Mouse (Mus musculus): ENCODE results near the gene Spdye4a. TPM values are rescaled to one million over a fixed set of nuclear protein-coding genes. Genes with fewer than 3 reads are reported as not detected.
A peak's percentile ranks its signal among the peaks of the same experiment; 100 is the strongest.

Spdye4a gene
- not detected in 2 replicates for polyA plus RNA-seq (2011; ENCODE audit: insufficient read depth, insufficient read length, low read depth, missing spikeins)

GRCm38 (mm10) chr5:143226790-143227189 lies at the start of gene Spdye4a:
Spdye4a (minus strand) TSS chr5:143226890.
- no peaks in the 10 kb centered on the region for H3K36me3 ChIP-seq (ENCODE audit: control insufficient read depth, insufficient read depth, low read length, poor library complexity, severe bottlenecking)
- no peak within 1 kb of the TSS for H3K27ac ChIP-seq (ENCODE audit: insufficient read depth, low read length)
- H3K9ac ChIP-seq (ENCODE audit: low read depth, poor library complexity, severe bottlenecking): no peak within 1 kb of the TSS
- no peaks in the 10 kb centered on the region for H3K9me3 ChIP-seq (replicated peaks; ENCODE audit: control insufficient read depth, insufficient read depth, low read length, poor library complexity, severe bottlenecking)
- H3K4me3 ChIP-seq (ENCODE audit: low read depth, low read length): no peak within 1 kb of the TSS
- no peaks in the 10 kb centered on the region for H3K4me1 ChIP-seq (ENCODE audit: control insufficient read depth, insufficient read depth, low read length)
- no peak for TF ChIP-seq CTCF (IDR thresholded peaks at IDR 0.05; ENCODE audit: low read depth, low read length)
- no peak for TF ChIP-seq POLR2A (IDR thresholded peaks at IDR 0.05; ENCODE audit: insufficient read depth, low read length)
- TF ChIP-seq EP300 (IDR thresholded peaks at IDR 0.05; ENCODE audit: insufficient read depth, low read depth, low read length): no peak
- H3K27me3 ChIP-seq (ENCODE audit: control insufficient read depth, insufficient read depth, low read length, poor library complexity, severe bottlenecking): no peaks in the 10 kb centered on the region

- Histone ChIP-seq H3K9ac (ENCODE audit: low read depth, poor library complexity, severe bottlenecking) (no peak overlapping the region), H3K9me3 (replicated peaks; ENCODE audit: control insufficient read depth, insufficient read depth, low read length, poor library complexity, severe bottlenecking) (no peaks in the 10 kb centered on the region), H3K4me1 (ENCODE audit: control insufficient read depth, insufficient read depth, low read length) (no peaks in the 10 kb centered on the region), H3K27me3 (ENCODE audit: control insufficient read depth, insufficient read depth, low read length, poor library complexity, severe bottlenecking) (no peaks in the 10 kb centered on the region), H3K4me3 (ENCODE audit: low read depth, low read length) (no peak overlapping the region), H3K36me3 (ENCODE audit: control insufficient read depth, insufficient read depth, low read length, poor library complexity, severe bottlenecking) (no peaks in the 10 kb centered on the region), H3K27ac (ENCODE audit: insufficient read depth, low read length) (no peak overlapping the region)
- no peak for TF ChIP-seq CTCF (IDR thresholded peaks at IDR 0.05; ENCODE audit: low read depth, low read length)
- TF ChIP-seq EP300 (IDR thresholded peaks at IDR 0.05; ENCODE audit: insufficient read depth, low read depth, low read length): no peak
- no peak for TF ChIP-seq POLR2A (IDR thresholded peaks at IDR 0.05; ENCODE audit: insufficient read depth, low read length)
Observed at GRCm38 (mm10) chr5:143275761-143276160, 49.1 kb upstream of the Spdye4a start.

- no peak overlapping the region for H3K4me3 ChIP-seq (ENCODE audit: low read depth, low read length)
- peaks cover 2% of the 10 kb centered on the region; the same call in 1 of the 2 replicates for H3K27me3 ChIP-seq (ENCODE audit: control insufficient read depth, insufficient read depth, low read length, poor library complexity, severe bottlenecking)
- no peaks in the 10 kb centered on the region for H3K4me1 ChIP-seq (ENCODE audit: control insufficient read depth, insufficient read depth, low read length)
- H3K27ac ChIP-seq (ENCODE audit: insufficient read depth, low read length): no peak overlapping the region
- no peaks in the 10 kb centered on the region for H3K36me3 ChIP-seq (ENCODE audit: control insufficient read depth, insufficient read depth, low read length, poor library complexity, severe bottlenecking)
- H3K9me3 ChIP-seq (replicated peaks; ENCODE audit: control insufficient read depth, insufficient read depth, low read length, poor library complexity, severe bottlenecking): no peaks in the 10 kb centered on the region
- TF ChIP-seq POLR2A (IDR thresholded peaks at IDR 0.05; ENCODE audit: insufficient read depth, low read length) (no peak), CTCF (IDR thresholded peaks at IDR 0.05; ENCODE audit: low read depth, low read length) (no peak), EP300 (IDR thresholded peaks at IDR 0.05; ENCODE audit: insufficient read depth, low read depth, low read length) (no peak)
- no peak overlapping the region for H3K9ac ChIP-seq (ENCODE audit: low read depth, poor library complexity, severe bottlenecking)
Observed at GRCm38 (mm10) chr5:143272540-143273330, 46.0 kb upstream of the Spdye4a start.

- Histone ChIP-seq H3K36me3 (ENCODE audit: control insufficient read depth, insufficient read depth, low read length, poor library complexity, severe bottlenecking) (no peaks in the 10 kb centered on the region), H3K27me3 (ENCODE audit: control insufficient read depth, insufficient read depth, low read length, poor library complexity, severe bottlenecking) (peaks cover 2% of the 10 kb centered on the region; the same call in 1 of the 2 replicates), H3K4me3 (ENCODE audit: low read depth, low read length) (no peak overlapping the region), H3K9me3 (replicated peaks; ENCODE audit: control insufficient read depth, insufficient read depth, low read length, poor library complexity, severe bottlenecking) (no peaks in the 10 kb centered on the region), H3K9ac (ENCODE audit: low read depth, poor library complexity, severe bottlenecking) (no peak overlapping the region), H3K4me1 (ENCODE audit: control insufficient read depth, insufficient read depth, low read length) (no peaks in the 10 kb centered on the region), H3K27ac (ENCODE audit: insufficient read depth, low read length) (no peak overlapping the region)
- TF ChIP-seq CTCF (IDR thresholded peaks at IDR 0.05; ENCODE audit: low read depth, low read length): no peak
- TF ChIP-seq EP300 (IDR thresholded peaks at IDR 0.05; ENCODE audit: insufficient read depth, low read depth, low read length): no peak
- TF ChIP-seq POLR2A (IDR thresholded peaks at IDR 0.05; ENCODE audit: insufficient read depth, low read length): no peak
Observed at GRCm38 (mm10) chr5:143272108-143272507, 45.4 kb upstream of the Spdye4a start.

- Histone ChIP-seq H3K27me3 (ENCODE audit: control insufficient read depth, insufficient read depth, low read length, poor library complexity, severe bottlenecking) (peaks cover 2% of the 10 kb centered on the region; the same call in 1 of the 2 replicates), H3K4me3 (ENCODE audit: low read depth, low read length) (no peak overlapping the region), H3K9ac (ENCODE audit: low read depth, poor library complexity, severe bottlenecking) (no peak overlapping the region), H3K27ac (ENCODE audit: insufficient read depth, low read length) (no peak overlapping the region), H3K36me3 (ENCODE audit: control insufficient read depth, insufficient read depth, low read length, poor library complexity, severe bottlenecking) (no peaks in the 10 kb centered on the region), H3K4me1 (ENCODE audit: control insufficient read depth, insufficient read depth, low read length) (no peaks in the 10 kb centered on the region), H3K9me3 (replicated peaks; ENCODE audit: control insufficient read depth, insufficient read depth, low read length, poor library complexity, severe bottlenecking) (no peaks in the 10 kb centered on the region)
- TF ChIP-seq EP300 (IDR thresholded peaks at IDR 0.05; ENCODE audit: insufficient read depth, low read depth, low read length) (no peak), CTCF (IDR thresholded peaks at IDR 0.05; ENCODE audit: low read depth, low read length) (no peak), POLR2A (IDR thresholded peaks at IDR 0.05; ENCODE audit: insufficient read depth, low read length) (no peak)
Observed at GRCm38 (mm10) chr5:143271642-143272041, 45.0 kb upstream of the Spdye4a start.

- TF ChIP-seq EP300 (IDR thresholded peaks at IDR 0.05; ENCODE audit: insufficient read depth, low read depth, low read length) (no peak), CTCF (IDR thresholded peaks at IDR 0.05; ENCODE audit: low read depth, low read length) (no peak), POLR2A (IDR thresholded peaks at IDR 0.05; ENCODE audit: insufficient read depth, low read length) (no peak)
Observed at GRCm38 (mm10) chr5:143270151-143270519, 43.4 kb upstream of the Spdye4a start.

More at GRCm38 (mm10) chr5:143270151-143270519, 43.4 kb upstream of the Spdye4a start:
- no peaks in the 10 kb centered on the region for H3K4me1 ChIP-seq (ENCODE audit: control insufficient read depth, insufficient read depth, low read length)
- no peak overlapping the region for H3K27ac ChIP-seq (ENCODE audit: insufficient read depth, low read length)
- H3K27me3 ChIP-seq (ENCODE audit: control insufficient read depth, insufficient read depth, low read length, poor library complexity, severe bottlenecking): peaks cover 2% of the 10 kb centered on the region; the same call in 1 of the 2 replicates
- no peaks in the 10 kb centered on the region for H3K9me3 ChIP-seq (replicated peaks; ENCODE audit: control insufficient read depth, insufficient read depth, low read length, poor library complexity, severe bottlenecking)
- H3K4me3 ChIP-seq (ENCODE audit: low read depth, low read length): peak overlapping the region; percentile 93
- no peaks in the 10 kb centered on the region for H3K36me3 ChIP-seq (ENCODE audit: control insufficient read depth, insufficient read depth, low read length, poor library complexity, severe bottlenecking)
- peak overlapping the region; percentile 88 for H3K9ac ChIP-seq (ENCODE audit: low read depth, poor library complexity, severe bottlenecking)

Measured in ES-Bruce4 (cell line).